Mouse (Mus musculus) skeletal muscle tissue, postnatal 0 days (tissue): ENCODE results near the gene 4932415D10Rik. TPM values are rescaled to one million over a fixed set of nuclear protein-coding genes. Genes with fewer than 3 reads are reported as not detected.

ENCODE experiments used
- polyA plus RNA-seq: library from polyadenylated mRNA; unstranded; fragments of >200 nt; fragmentation: Nextera tagmentation; extraction: Ambion mirVana; gene quantifications from 2 replicates; pipeline ENCODE4 v1.2.1, GENCODE M21; 2015

The 4932415D10Rik gene
- polyA plus RNA-seq, result not detected in 2 replicates

GRCm38 (mm10) chr10:82316482-82316881, at the start of gene 4932415D10Rik:
Gene 4932415D10Rik (minus strand): TSS chr10:82316582.

GRCm38 (mm10) chr10:82354083-82355010, 38.0 kb upstream of the 4932415D10Rik start, which contains the start of gene Gm4924:
Gene Gm4924 (plus strand): TSS chr10:82354255.

GRCm38 (mm10) chr10:82240742-82241400, 75.5 kb downstream of the 4932415D10Rik start, which contains the start of gene Zfp938:
Gene Zfp938 (minus strand): TSS chr10:82241280.

Other genes with a start within 250 kb of the 4932415D10Rik start
- 1.1 and 1.3 TPM in 2 replicates for gene BC024063, start 233.2 kb downstream of the 4932415D10Rik start, polyA plus RNA-seq
- 2.6 and 2.9 TPM in 2 replicates for gene AU041133, start 188.6 kb downstream of the 4932415D10Rik start, polyA plus RNA-seq
- 8.2 and 10.2 TPM in 2 replicates for gene Zfp938, start 75.3 kb downstream of the 4932415D10Rik start, polyA plus RNA-seq
- gene Gm4924, start 37.7 kb upstream of the 4932415D10Rik start, polyA plus RNA-seq, result 2.3 and 3.1 TPM in 2 replicates
- gene Gm1553, start 176.0 kb upstream of the 4932415D10Rik start, polyA plus RNA-seq, result not detected in 2 replicates